Mouse (Mus musculus) liver (tissue): ENCODE results near the gene Krt6a.
"Not testable (repeated sequence)": the region's sequence is repeated elsewhere in the genome, so short reads cannot be mapped to it uniquely, and the experiment has no call there.

Source experiments
- DNase-seq: peaks from one replicate; pipeline ENCODE4 v3.0.0-alpha.2; 2020; ENCODE audit warnings: mixed read lengths

Krt6a gene

GRCm38 (mm10) chr15:101694207-101694606 lies at the start of gene Krt6a:
Krt6a (minus strand) TSS chr15:101694307.
- DNase-seq = no peak

GRCm38 (mm10) chr15:101742711-101743110 lies 48.6 kb upstream of the Krt6a start, which contains the start of gene Krt71:
Krt71 (minus strand) TSS chr15:101743109.
- DNase-seq = no peak

- no peak for DNase-seq
Observed at GRCm38 (mm10) chr15:101737786-101738185, 43.7 kb upstream of the Krt6a start.

- DNase-seq = no peak
Observed at GRCm38 (mm10) chr15:101730653-101731052, 36.5 kb upstream of the Krt6a start.

GRCm38 (mm10) chr15:101724686-101725085 lies 30.6 kb upstream of the Krt6a start:
- no peak for DNase-seq

GRCm38 (mm10) chr15:101715831-101716230 lies 21.7 kb upstream of the Krt6a start:
- DNase-seq = no peak

GRCm38 (mm10) chr15:101714356-101714755 lies 20.2 kb upstream of the Krt6a start:
- no peak for DNase-seq

- no peak for DNase-seq
Observed at GRCm38 (mm10) chr15:101713731-101714130, 19.6 kb upstream of the Krt6a start.

GRCm38 (mm10) chr15:101712720-101713119 lies 18.6 kb upstream of the Krt6a start, which contains the start of gene Krt5:
Krt5 (minus strand) TSS chr15:101712898.
- DNase-seq = no peak

- DNase-seq = no peak
Observed at GRCm38 (mm10) chr15:101708683-101709082, 14.6 kb upstream of the Krt6a start.

- no peak for DNase-seq
Observed at GRCm38 (mm10) chr15:101707454-101707853, 13.3 kb upstream of the Krt6a start.

GRCm38 (mm10) chr15:101704066-101704465 lies 10.0 kb upstream of the Krt6a start:
- no peak for DNase-seq

GRCm38 (mm10) chr15:101702380-101702779 lies 8.3 kb upstream of the Krt6a start:
- DNase-seq = no peak

- no peak for DNase-seq
Observed at GRCm38 (mm10) chr15:101699866-101700265, 5.8 kb upstream of the Krt6a start.

- DNase-seq = no peak
Observed at GRCm38 (mm10) chr15:101699192-101699591, 5.1 kb upstream of the Krt6a start.

GRCm38 (mm10) chr15:101697326-101698188 lies 3.5 kb upstream of the Krt6a start:
- no peak for DNase-seq

GRCm38 (mm10) chr15:101690460-101690859 lies 3.6 kb downstream of the Krt6a start:
- DNase-seq = not testable (repeated sequence)

GRCm38 (mm10) chr15:101688161-101688560 lies 5.9 kb downstream of the Krt6a start:
- no peak for DNase-seq

GRCm38 (mm10) chr15:101680187-101680586 lies 13.9 kb downstream of the Krt6a start, which contains the start of gene Krt6b:
Krt6b (minus strand) TSS chr15:101680287.
- DNase-seq = no peak

GRCm38 (mm10) chr15:101675978-101676377 lies 18.1 kb downstream of the Krt6a start:
- DNase-seq = no peak

- no peak for DNase-seq
Observed at GRCm38 (mm10) chr15:101652736-101653265, 41.3 kb downstream of the Krt6a start.

GRCm38 (mm10) chr15:101647280-101647679 lies 46.8 kb downstream of the Krt6a start, which contains the start of gene Gm5478:
Gm5478 (minus strand) TSS chr15:101647380.
- no peak for DNase-seq
